Mouse (Mus musculus) neural tube, embryonic 14.5 days (tissue): ENCODE measurements around the gene Fam187b. TPM values are rescaled to one million over a fixed set of nuclear protein-coding genes. Genes with fewer than 3 reads are reported as not detected.

Experiments
- ATAC-seq: fragments of 200-750 bp; cut with Nextera tagmentation; 2 replicates; pipeline ENCODE4 v1.8.0; 2017; ENCODE audit warnings: low read depth, mild to moderate bottlenecking, moderate TSS enrichment, moderate library complexity
- H3K27ac ChIP-seq: fragments of 300-500 bp; sonication (generic); 2 replicates; pipeline ENCODE4 v1.5.1; 2014; ENCODE audit warnings: low read depth, mild to moderate bottlenecking, control low read depth, low read length, moderate library complexity, mixed read lengths
- H3K27me3 ChIP-seq: fragments of 300-500 bp; sonication (generic); 2 replicates; pipeline ENCODE4 v1.6.1; 2014; ENCODE audit warnings: low read length; ENCODE audit not compliant: control insufficient read depth, insufficient read depth
- H3K36me3 ChIP-seq: fragments of 300-500 bp; sonication (generic); 2 replicates; pipeline ENCODE4 v1.6.1; 2014; ENCODE audit warnings: low read length, mixed read lengths; ENCODE audit not compliant: control insufficient read depth, insufficient read depth
- H3K4me1 ChIP-seq: fragments of 300-500 bp; sonication (generic); 2 replicates; pipeline ENCODE4 v1.6.1; 2014; ENCODE audit warnings: low read length; ENCODE audit not compliant: control insufficient read depth, insufficient read depth
- H3K4me2 ChIP-seq: fragments of 300-500 bp; sonication (generic); 2 replicates; pipeline ENCODE4 v1.6.1; 2014; ENCODE audit warnings: mild to moderate bottlenecking, low read depth, low read length, control low read depth
- H3K4me3 ChIP-seq: fragments of 300-500 bp; sonication (generic); 2 replicates; pipeline ENCODE4 v1.5.1; 2014; ENCODE audit warnings: low read depth, low read length, control low read depth, mixed read lengths
- H3K9ac ChIP-seq: fragments of 300-500 bp; sonication (generic); replicated peaks from 2 replicates; pipeline ENCODE4 v1.6.1; 2014; ENCODE audit warnings: low read depth, mild to moderate bottlenecking, control low read depth, low read length, mixed read lengths
- H3K9me3 ChIP-seq: fragments of 300-500 bp; sonication (generic); 2 replicates; pipeline ENCODE4 v1.6.1; 2016; ENCODE audit warnings: low read length; ENCODE audit not compliant: control insufficient read depth
- WGBS: fragments of 180-500 bp; shearing (Covaris S2); extraction: QIAGEN DNeasy Blood & Tissue Kit; methylation state at CpG from one replicate; pipeline ENCODE4 v1.1.7; 2014; 5-methylcytosine and 5-hydroxymethylcytosine counted together
- polyA plus RNA-seq: library from polyadenylated mRNA; unstranded; fragments of >200 nt; fragmentation: Nextera tagmentation; extraction: Ambion mirVana; gene quantifications from 2 replicates; pipeline ENCODE4 v1.2.1, GENCODE M21; 2014

Gene Fam187b
- polyA plus RNA-seq, 1 experiment from 2014 or later = 0.44 TPM

DNA sequence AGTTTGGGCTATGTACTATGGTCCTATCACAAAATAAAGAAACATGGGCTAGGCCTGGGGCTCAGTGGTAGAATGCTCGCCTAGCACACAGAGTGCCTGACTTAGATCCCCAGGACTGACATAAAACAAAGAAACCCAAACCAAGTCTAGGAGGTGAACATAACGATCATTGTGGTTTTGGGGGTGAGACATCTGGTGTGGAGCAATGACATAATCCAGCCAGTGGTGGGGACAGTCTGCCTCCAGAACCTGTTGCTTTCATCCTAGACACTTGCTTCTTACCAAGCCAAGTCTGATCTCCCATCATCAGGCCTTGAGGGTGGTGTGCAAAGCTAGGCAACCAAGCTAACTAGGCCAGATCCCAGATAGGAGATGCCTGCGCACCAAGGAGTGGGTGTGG lies 6.9 kb upstream of the Fam187b start:
- H3K4me2 ChIP-seq = no peak overlapping the region
- H3K9me3 ChIP-seq = no peaks in the 10 kb centered on the region
- H3K27me3 ChIP-seq = no peaks in the 10 kb centered on the region
- H3K9ac ChIP-seq = no peak overlapping the region
- 88% methylated on average over 3 of the region's 3 CpGs for WGBS
- ATAC-seq = no peak
- H3K36me3 ChIP-seq = no peaks in the 10 kb centered on the region
- no peaks in the 10 kb centered on the region for H3K4me1 ChIP-seq
- no peak overlapping the region for H3K4me3 ChIP-seq
- H3K27ac ChIP-seq = no peak overlapping the region

DNA sequence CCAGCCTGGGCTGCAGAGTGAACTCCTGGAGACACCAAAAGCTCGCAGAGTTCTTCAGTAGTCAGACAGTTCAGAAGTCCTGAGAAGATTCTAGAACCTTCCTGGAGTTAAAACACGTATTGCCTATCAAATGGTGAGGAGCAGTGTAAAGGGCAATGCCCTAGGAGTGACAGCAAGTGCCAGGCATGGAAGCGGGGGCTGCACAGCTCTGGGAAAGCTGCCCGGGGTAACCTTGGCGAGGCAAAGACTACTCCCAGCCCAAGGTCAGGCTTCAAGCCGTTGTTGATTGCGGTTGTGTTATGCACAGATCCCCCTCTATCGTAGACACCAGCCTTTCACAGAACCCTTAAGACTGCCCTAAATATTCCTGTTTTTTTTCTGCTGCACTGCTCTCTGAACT lies 5.0 kb upstream of the Fam187b start:
- WGBS = 94% methylated on average over 8 of the region's 8 CpGs

DNA sequence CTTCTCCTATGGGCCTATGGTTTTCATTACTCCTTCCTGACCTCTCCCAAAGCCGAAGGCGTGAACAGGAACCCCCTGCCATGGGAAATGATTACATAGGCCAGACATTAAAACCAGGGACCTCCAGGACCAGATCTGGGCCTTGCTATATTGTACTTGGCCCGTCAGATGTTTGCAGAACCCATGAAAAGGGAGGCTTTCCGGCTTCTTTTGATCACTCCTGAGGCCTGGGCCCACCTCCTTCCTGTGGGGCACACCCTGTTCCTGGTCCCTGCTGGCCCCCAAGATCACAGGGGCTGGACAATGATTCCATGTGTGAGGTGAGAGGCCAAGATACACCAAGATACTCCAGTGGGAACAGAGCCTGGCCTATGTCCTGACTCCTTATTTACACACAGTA lies 4.4 kb upstream of the Fam187b start:
- H3K9ac ChIP-seq = no peak overlapping the region
- H3K4me1 ChIP-seq = peaks cover 7% of the 10 kb centered on the region; the same call in 1 of the 2 replicates
- 85% methylated on average over 4 of the region's 4 CpGs for WGBS
- no peak overlapping the region for H3K4me2 ChIP-seq
- no peak overlapping the region for H3K4me3 ChIP-seq
- no peak for ATAC-seq
- peaks cover 11% of the 10 kb centered on the region for H3K27me3 ChIP-seq
- H3K27ac ChIP-seq = no peak overlapping the region
- no peaks in the 10 kb centered on the region for H3K9me3 ChIP-seq
- H3K36me3 ChIP-seq = no peaks in the 10 kb centered on the region

More for the DNA sequence above, 5.0 kb upstream of the Fam187b start:
- no peak overlapping the region for H3K9ac ChIP-seq
- H3K27me3 ChIP-seq = peaks cover 11% of the 10 kb centered on the region
- H3K36me3 ChIP-seq = no peaks in the 10 kb centered on the region
- peaks cover 6% of the 10 kb centered on the region; the same call in 1 of the 2 replicates for H3K4me1 ChIP-seq
- H3K4me3 ChIP-seq = no peak overlapping the region
- no peak for ATAC-seq
- no peak overlapping the region for H3K27ac ChIP-seq
- no peak overlapping the region for H3K4me2 ChIP-seq
- no peaks in the 10 kb centered on the region for H3K9me3 ChIP-seq

DNA sequence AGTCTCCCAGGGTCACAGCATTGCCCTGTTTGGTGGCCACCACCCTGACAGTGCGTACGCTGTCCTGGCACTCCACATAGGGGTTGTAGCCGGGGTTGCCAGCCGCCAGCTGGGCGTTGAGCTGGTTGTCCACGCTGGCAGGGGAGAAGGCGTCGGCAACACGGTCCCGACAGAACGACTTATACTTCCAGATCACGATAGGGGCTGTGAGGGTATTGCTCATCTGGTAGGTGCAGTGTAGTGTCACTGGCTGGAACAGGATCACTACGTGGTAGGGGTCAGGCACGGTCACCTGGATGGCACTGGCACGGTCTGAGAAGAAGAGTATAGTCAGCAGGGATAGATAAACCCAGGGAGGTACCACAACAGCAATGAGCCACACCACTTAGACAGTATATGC lies 1.7 kb upstream of the Fam187b start:
- no peaks in the 10 kb centered on the region for H3K36me3 ChIP-seq
- H3K27me3 ChIP-seq = peaks cover 11% of the 10 kb centered on the region
- H3K4me3 ChIP-seq = no peak overlapping the region; the same call in 1 of the 2 replicates
- no peaks in the 10 kb centered on the region for H3K9me3 ChIP-seq
- no peak overlapping the region for H3K4me2 ChIP-seq
- H3K9ac ChIP-seq = no peak overlapping the region
- WGBS = 93% methylated on average over 15 of the region's 15 CpGs
- no peak for ATAC-seq
- no peak overlapping the region for H3K27ac ChIP-seq
- peaks cover 7% of the 10 kb centered on the region; the same call in 1 of the 2 replicates for H3K4me1 ChIP-seq

DNA sequence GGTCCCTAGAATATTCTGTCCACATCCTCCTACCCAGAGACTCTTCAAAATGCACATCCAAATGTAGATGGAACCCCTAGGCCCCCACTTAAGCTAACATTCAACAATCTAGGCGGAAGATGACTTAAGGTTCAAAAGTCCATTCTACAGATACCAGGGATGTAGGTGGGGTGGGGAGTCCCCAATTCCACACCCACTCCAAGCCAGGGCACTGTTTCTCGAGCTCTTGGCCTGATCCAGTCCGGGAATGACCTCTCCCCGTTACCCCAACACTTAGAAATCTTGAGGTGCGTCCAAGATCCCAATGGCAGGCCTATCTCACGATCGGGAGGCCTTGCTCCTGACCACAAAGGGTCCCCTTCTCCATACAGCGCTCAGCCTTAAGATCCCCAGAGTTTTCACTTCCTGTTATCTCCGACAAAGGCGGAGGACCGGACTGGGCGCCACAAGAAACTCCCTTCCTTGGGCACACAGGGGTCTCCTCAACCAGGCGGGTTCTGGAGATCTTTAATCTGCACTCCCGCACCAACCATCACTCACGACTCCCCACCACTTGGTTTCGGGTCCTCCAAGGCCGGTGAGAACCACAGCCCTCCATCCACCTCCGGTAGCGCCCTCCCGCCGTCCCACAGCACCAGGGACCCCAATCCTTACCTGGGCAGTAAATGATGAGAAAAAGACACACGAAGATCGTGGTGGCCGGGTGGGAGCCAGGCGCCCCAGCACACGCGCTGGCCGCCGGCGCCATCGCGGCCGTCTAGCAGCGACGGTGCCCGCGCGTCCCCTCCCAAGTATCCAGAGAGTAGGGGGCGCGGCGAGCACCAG lies 952 bp upstream of the Fam187b start:
- Histone ChIP-seq H3K36me3 (no peaks in the 10 kb centered on the region), H3K9me3 (no peaks in the 10 kb centered on the region), H3K27ac (no peak overlapping the region), H3K9ac (no peak overlapping the region), H3K4me2 (peak overlapping the region; percentile 12; the same call in 1 of the 2 replicates), H3K4me1 (peaks cover 7% of the 10 kb centered on the region; the same call in 1 of the 2 replicates), H3K4me3 (peak overlapping the region; percentile 16), H3K27me3 (peaks cover 11% of the 10 kb centered on the region)
- ATAC-seq = no peak; the same call in 1 of the 2 replicates
- 4% methylated on average over 41 of the region's 41 CpGs for WGBS

DNA sequence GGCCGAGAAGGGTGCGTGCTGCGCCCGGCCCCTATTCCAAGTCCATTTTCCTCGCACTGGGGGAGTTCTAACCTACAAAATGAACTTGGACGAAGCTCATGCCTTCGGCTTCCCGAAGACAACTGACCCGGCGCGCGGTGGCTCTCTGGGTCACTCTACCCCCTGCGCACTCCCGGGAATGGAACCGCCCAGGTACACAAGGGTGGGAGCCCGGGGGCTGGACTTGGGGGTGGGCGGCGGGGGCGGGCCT lies 414 bp upstream of the Fam187b start, which contains the start of gene Lsr:
Gene Lsr, minus strand, starts transcription at position 214 of the 250 bp plus-strand sequence.
- H3K4me1 ChIP-seq = peaks cover 7% of the 10 kb centered on the region; the same call in 1 of the 2 replicates
- H3K4me2 ChIP-seq = peak within 1 kb of the TSS; percentile 12
- H3K36me3 ChIP-seq = no peaks in the 10 kb centered on the region
- no peak within 1 kb of the TSS for H3K9ac ChIP-seq
- ATAC-seq = no peak; the same call in 1 of the 2 replicates
- no peak within 1 kb of the TSS for H3K27ac ChIP-seq
- peaks cover 11% of the 10 kb centered on the region for H3K27me3 ChIP-seq
- WGBS = 0% methylated on average over 16 of the region's 19 CpGs
- no peaks in the 10 kb centered on the region for H3K9me3 ChIP-seq
- peak within 1 kb of the TSS; percentile 16 for H3K4me3 ChIP-seq

DNA sequence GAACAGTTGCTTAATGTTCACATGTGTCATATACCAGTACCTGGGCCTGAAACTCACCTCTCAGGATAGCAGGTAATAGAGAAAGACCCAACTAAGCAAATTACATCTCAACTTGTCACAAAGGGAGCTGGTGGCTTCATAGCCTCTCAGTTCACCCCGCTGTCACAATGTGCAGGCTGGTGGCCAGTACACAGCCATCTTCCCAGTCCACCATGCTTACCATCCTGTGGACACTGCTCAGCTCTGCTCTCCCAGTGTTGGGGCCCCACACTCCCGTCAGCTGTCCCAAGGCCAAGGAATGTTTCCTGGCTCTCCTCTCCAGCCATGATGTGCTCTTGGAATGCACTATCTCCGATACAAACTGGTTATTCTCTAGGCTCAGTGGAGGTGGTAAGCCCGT lies 8.1 kb downstream of the Fam187b start:
- H3K9me3 ChIP-seq = no peaks in the 10 kb centered on the region
- 92% methylated on average over 4 of the region's 4 CpGs for WGBS
- ATAC-seq = no peak
- H3K27ac ChIP-seq = no peak overlapping the region
- no peak overlapping the region for H3K4me2 ChIP-seq
- H3K4me1 ChIP-seq = no peaks in the 10 kb centered on the region
- no peak overlapping the region for H3K4me3 ChIP-seq
- H3K9ac ChIP-seq = no peak overlapping the region
- no peaks in the 10 kb centered on the region for H3K27me3 ChIP-seq
- H3K36me3 ChIP-seq = no peaks in the 10 kb centered on the region

DNA sequence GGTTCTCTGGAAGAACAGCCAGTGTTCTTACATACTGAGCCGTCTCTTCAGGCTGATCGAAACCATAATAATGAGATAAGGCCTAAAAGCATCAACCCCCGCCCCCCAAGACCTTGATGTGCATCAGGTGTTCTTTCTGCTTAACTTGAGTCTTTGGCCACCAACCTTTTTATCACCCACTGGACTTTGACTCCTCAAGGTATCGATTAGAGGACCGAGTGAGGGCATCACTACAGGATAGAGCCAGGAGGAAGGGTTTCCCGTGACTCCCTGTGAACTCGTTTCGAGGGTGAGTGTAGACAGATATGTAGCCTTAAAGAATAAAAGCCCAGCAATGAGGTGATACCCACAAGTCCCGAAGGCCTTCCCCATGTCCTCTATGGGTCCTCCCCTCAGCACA lies 11.8 kb downstream of the Fam187b start:
- 86% methylated on average over 9 of the region's 9 CpGs for WGBS
- H3K4me2 ChIP-seq = no peak overlapping the region
- ATAC-seq = no peak
- H3K27ac ChIP-seq = no peak overlapping the region
- no peaks in the 10 kb centered on the region for H3K27me3 ChIP-seq
- H3K36me3 ChIP-seq = no peaks in the 10 kb centered on the region
- no peak overlapping the region for H3K9ac ChIP-seq
- no peaks in the 10 kb centered on the region for H3K4me1 ChIP-seq
- H3K4me3 ChIP-seq = no peak overlapping the region
- no peaks in the 10 kb centered on the region for H3K9me3 ChIP-seq

DNA sequence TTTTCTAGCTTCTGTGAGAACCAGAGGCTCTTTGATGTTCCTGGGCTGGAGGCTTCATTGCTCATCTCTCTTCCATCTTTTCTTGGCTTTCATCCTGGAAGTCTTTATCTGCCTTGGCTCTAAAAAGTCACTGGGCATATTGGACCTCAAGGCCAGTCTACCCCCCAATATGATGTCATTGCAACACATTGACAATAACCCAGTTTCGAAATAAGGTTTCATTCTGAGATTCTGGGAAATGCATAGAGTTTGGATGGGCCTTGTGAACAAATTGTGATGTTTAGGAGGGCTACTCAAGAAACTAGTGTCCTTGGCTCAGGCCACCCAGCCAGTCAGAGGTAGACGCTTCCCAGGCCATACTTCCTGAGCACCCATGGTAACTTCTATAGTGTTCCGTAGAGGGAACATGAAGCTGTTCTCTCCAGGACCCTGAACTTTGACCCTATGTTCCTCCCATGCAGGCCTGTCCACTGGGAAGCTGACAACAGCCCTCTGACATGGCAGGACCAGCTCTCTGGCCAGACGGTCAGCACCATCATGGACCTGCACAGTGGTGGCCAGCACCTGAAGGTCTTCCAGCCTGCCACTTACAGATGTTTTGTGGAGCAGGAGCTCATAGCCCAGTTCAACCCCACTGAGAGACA lies 15.1 kb downstream of the Fam187b start:
- Histone ChIP-seq H3K27me3 (no peaks in the 10 kb centered on the region), H3K27ac (no peak overlapping the region), H3K36me3 (no peaks in the 10 kb centered on the region), H3K4me3 (no peak overlapping the region), H3K4me2 (no peak overlapping the region), H3K4me1 (no peaks in the 10 kb centered on the region), H3K9me3 (no peaks in the 10 kb centered on the region), H3K9ac (no peak overlapping the region)
- no peak for ATAC-seq
- 90% methylated on average over 4 of the region's 4 CpGs for WGBS
